In genomic region chr16:31918248-31918724, GRCm38 (mm10) we compare ENCODE assay signal across 8 mouse cellular contexts. TPM values are rescaled to one million over a fixed set of nuclear protein-coding genes. Genes with fewer than 3 reads are reported as not detected.
DNase-seq lines count a peak whose midpoint lies in the region; ATAC-seq lines count a peak whose summit lies in the region.

No protein-coding gene starts in this region.

- H3K27ac ChIP-seq in embryonic facial prominence, embryonic 11.5 days (replicated peaks; ENCODE audit: low read depth, low read length), result no peak overlapping the region
- no peak overlapping the region for H3K27ac ChIP-seq in midbrain, embryonic 11.5 days (ENCODE audit: low read depth, low read length)

- H3K4me3 ChIP-seq in embryonic facial prominence, embryonic 11.5 days (ENCODE audit: low read depth, low read length), result no peak overlapping the region
- H3K4me3 ChIP-seq in midbrain, embryonic 11.5 days (ENCODE audit: low read depth, low read length), result no peak overlapping the region

- intact Hi-C loops in left cerebral cortex, postnatal 4 days (cut with DNase I), result loop anchor here (1.0 to 10.0 kb wide), 3 partner anchors 40 to 453 kb away; partner anchors contain the start of gene Meltf

- no peak overlapping the region; the same call in 1 of the 2 replicates for H3K9ac ChIP-seq in embryonic facial prominence, embryonic 11.5 days (replicated peaks; ENCODE audit: low read length)
- 0 out of 2 replicates have a peak overlapping the region, but pooled peaks have one; percentile 38 for H3K9ac ChIP-seq in midbrain, embryonic 11.5 days (ENCODE audit: low read length)

- ATAC-seq in embryonic facial prominence, embryonic 11.5 days (replicated peaks; ENCODE audit: insufficient number of reproducible peaks, low FRiP score, low TSS enrichment, low read depth), result 0 out of 2 replicates have a peak, but pooled peaks have one; percentile 18
- no peak for ATAC-seq in midbrain, embryonic 11.5 days (ENCODE audit: low FRiP score)

- no peaks in the 10 kb centered on the region for H3K36me3 ChIP-seq in embryonic facial prominence, embryonic 11.5 days (replicated peaks; ENCODE audit: control insufficient read depth, insufficient read depth, low read depth, low read length)
- H3K36me3 ChIP-seq in midbrain, embryonic 11.5 days (ENCODE audit: control insufficient read depth, insufficient read depth, low read length), result no peaks in the 10 kb centered on the region

- H3K9me3 ChIP-seq in embryonic facial prominence, embryonic 11.5 days (replicated peaks; ENCODE audit: control insufficient read depth, low read length), result no peaks in the 10 kb centered on the region
- no peaks in the 10 kb centered on the region for H3K9me3 ChIP-seq in midbrain, embryonic 11.5 days (ENCODE audit: control insufficient read depth, low read length)

- no peak overlapping the region for H3K4me2 ChIP-seq in embryonic facial prominence, embryonic 11.5 days (ENCODE audit: low read depth, low read length)
- peak overlapping the region; percentile 27; the same call in 1 of the 2 replicates for H3K4me2 ChIP-seq in midbrain, embryonic 11.5 days

- no peaks in the 10 kb centered on the region for H3K27me3 ChIP-seq in embryonic facial prominence, embryonic 11.5 days (ENCODE audit: control insufficient read depth, insufficient read depth, low read length)
- H3K27me3 ChIP-seq in midbrain, embryonic 11.5 days (ENCODE audit: control insufficient read depth, insufficient read depth, low read length), result no peaks in the 10 kb centered on the region

- no peaks in the 10 kb centered on the region for H3K4me1 ChIP-seq in embryonic facial prominence, embryonic 11.5 days (ENCODE audit: control insufficient read depth, insufficient read depth, low read length)
- 0 out of 2 replicates have a peak, but pooled peaks cover 2% of the 10 kb centered on the region for H3K4me1 ChIP-seq in midbrain, embryonic 11.5 days (ENCODE audit: control insufficient read depth, insufficient read depth, low read length)

- WGBS in embryonic facial prominence, embryonic 11.5 days, result 4% methylated on average over 14 of the region's 14 CpGs
- WGBS in midbrain, embryonic 11.5 days, result 5% methylated on average over 14 of the region's 14 CpGs

- DNase-seq in urinary bladder, adult 18-20 months (ENCODE audit: low spot score in 2 of 2), result peak; percentile 53 to 55
- no peak for DNase-seq in urinary bladder, postnatal 10 days (ENCODE audit: low spot score)
- peak; percentile 92 for DNase-seq in embryonic facial prominence, embryonic 11.5 days (ENCODE audit: low spot score)
- DNase-seq in heart, adult 11 months, result peak; percentile 93
- DNase-seq in kidney, adult 11 months, result peak; percentile 49
- DNase-seq in left cerebral cortex, postnatal 4 days, result peak; percentile 84
- DNase-seq in midbrain, embryonic 11.5 days (ENCODE audit: low spot score, missing footprints), result peak; percentile 99
- DNase-seq in right cerebral cortex, postnatal 4 days, result peak; percentile 79

RNA-seq across cellular contexts. Expression of gene Pigz, which starts 15.4 kb away (rescaled TPM):
- polyA plus RNA-seq in embryonic facial prominence, embryonic 11.5 days (2014; fragmentation: Nextera tagmentation; extraction: Ambion mirVana), result 0.41 and 0.56 TPM in 2 replicates
- 10 to 100 TPM in 1 of 2 experiments, 1 to 10 TPM in 1; 8.9 to 10.4 TPM for total RNA-seq in left cerebral cortex, postnatal 4 days (2021)
- polyA plus RNA-seq in midbrain, embryonic 11.5 days (2014; fragmentation: Nextera tagmentation; extraction: Ambion mirVana), result 1.4 TPM in 2 replicates

RNA-seq across cellular contexts. Expression of gene 0610012G03Rik, which starts 30.0 kb away (rescaled TPM):
- 86.6 and 90.6 TPM in 2 replicates for polyA plus RNA-seq in embryonic facial prominence, embryonic 11.5 days (2014; fragmentation: Nextera tagmentation; extraction: Ambion mirVana)
- 10 to 100 TPM; 51.0 to 51.6 TPM for total RNA-seq in left cerebral cortex, postnatal 4 days (2021)
- 86.0 and 93.2 TPM in 2 replicates for polyA plus RNA-seq in midbrain, embryonic 11.5 days (2014; fragmentation: Nextera tagmentation; extraction: Ambion mirVana)

RNA-seq across cellular contexts. Expression of gene Ncbp2, which starts 30.0 kb away (rescaled TPM):
- 173 TPM in 2 replicates for polyA plus RNA-seq in embryonic facial prominence, embryonic 11.5 days (2014; fragmentation: Nextera tagmentation; extraction: Ambion mirVana)
- 10 to 100 TPM; 51.6 to 54.4 TPM for total RNA-seq in left cerebral cortex, postnatal 4 days (2021)
- 165 and 173 TPM in 2 replicates for polyA plus RNA-seq in midbrain, embryonic 11.5 days (2014; fragmentation: Nextera tagmentation; extraction: Ambion mirVana)

RNA-seq across cellular contexts. Expression of gene Meltf, which starts 39.7 kb away (rescaled TPM):
- polyA plus RNA-seq in embryonic facial prominence, embryonic 11.5 days (2014; fragmentation: Nextera tagmentation; extraction: Ambion mirVana), result 0.07 TPM in 1 of 2 replicates, not detected in the other
- total RNA-seq in left cerebral cortex, postnatal 4 days (2021), result under 1 TPM; 0.30 to 0.56 TPM
- polyA plus RNA-seq in midbrain, embryonic 11.5 days (2014; fragmentation: Nextera tagmentation; extraction: Ambion mirVana), result 0.10 TPM in 1 of 2 replicates, not detected in the other
